8 mouse cellular contexts compared by ENCODE assay signal in genomic region chr5:115341314-115342165, GRCm38 (mm10). TPM values are rescaled to one million over a fixed set of nuclear protein-coding genes. Genes with fewer than 3 reads are reported as not detected.
DNase-seq lines count a peak whose midpoint lies in the region; ATAC-seq and TF ChIP-seq lines count a peak whose summit lies in the region.

No protein-coding gene starts in this region.

- TF ChIP-seq POLR2A in cerebellum, adult 2 months (IDR thresholded peaks at IDR 0.05; ENCODE audit: borderline replicate concordance, insufficient read depth, low read length): no peak
- TF ChIP-seq POLR2A in thymus, adult 2 months (IDR thresholded peaks at IDR 0.05; ENCODE audit: control insufficient read depth, extremely low read depth, insufficient read depth, low read length, poor library complexity): no peak; the same call in 1 of the 2 replicates

- DNase-seq in cerebellum, adult 2 months: no peak
- no peak for DNase-seq in cerebellum, postnatal 14 days
- DNase-seq in thymus, adult 2 months: no peak
- DNase-seq in thymus, postnatal 4 days: no peak
- DNase-seq in liver, embryonic 11.5 days (ENCODE audit: low spot score): no peak
- no peak for DNase-seq in adrenal gland, adult 18-20 months (ENCODE audit: low spot score in 2 of 2)
- no peak for DNase-seq in T-cell, adult 2 months (ENCODE audit: low spot score)
- DNase-seq in cerebellum, adult 18-20 months: no peak

- 9% methylated on average over 36 of the region's 36 CpGs for WGBS in cerebellum, adult 2 months
- WGBS in thymus, adult 2 months: 8% methylated on average over 36 of the region's 36 CpGs
- WGBS in liver, embryonic 11.5 days: 7% methylated on average over 36 of the region's 36 CpGs

- H3K27ac ChIP-seq in cerebellum, adult 2 months (ENCODE audit: insufficient read depth, low read length): no peak overlapping the region
- H3K27ac ChIP-seq in thymus, adult 2 months (ENCODE audit: control insufficient read depth, insufficient read depth, low read length): no peak overlapping the region
- H3K27ac ChIP-seq in liver, embryonic 11.5 days (ENCODE audit: low read depth, low read length): peak overlapping the region; percentile 48; the same call in 1 of the 2 replicates

- no peak for TF ChIP-seq CTCF in cerebellum, adult 2 months (IDR thresholded peaks at IDR 0.05; ENCODE audit: borderline replicate concordance, insufficient read depth, low read depth, low read length)
- no peak for TF ChIP-seq CTCF in thymus, adult 2 months (IDR thresholded peaks at IDR 0.05; ENCODE audit: borderline replicate concordance, control insufficient read depth, extremely low read depth, insufficient read depth, low read length, poor library complexity)

- H3K4me3 ChIP-seq in cerebellum, adult 2 months (replicated peaks; ENCODE audit: insufficient read depth, low read depth, low read length): peak overlapping the region; percentile 84
- peak overlapping the region; percentile 89 for H3K4me3 ChIP-seq in thymus, adult 2 months (ENCODE audit: control insufficient read depth, insufficient read depth, low read length)
- H3K4me3 ChIP-seq in liver, embryonic 11.5 days (ENCODE audit: low read depth, low read length): peak overlapping the region; percentile 93

- ATAC-seq in liver, embryonic 11.5 days (replicated peaks; ENCODE audit: low FRiP score): peak; percentile 49

- H3K27me3 ChIP-seq in cerebellum, adult 2 months (ENCODE audit: control insufficient read depth, insufficient read depth, low read length): no peaks in the 10 kb centered on the region
- no peaks in the 10 kb centered on the region for H3K27me3 ChIP-seq in thymus, adult 2 months (ENCODE audit: control insufficient read depth, insufficient read depth, low read length)
- H3K27me3 ChIP-seq in liver, embryonic 11.5 days (replicated peaks; ENCODE audit: control insufficient read depth, insufficient read depth, low read length): no peaks in the 10 kb centered on the region

- peaks cover 4% of the 10 kb centered on the region; the same call in 1 of the 2 replicates for H3K4me1 ChIP-seq in cerebellum, adult 2 months (ENCODE audit: control insufficient read depth, insufficient read depth, low read length)
- H3K4me1 ChIP-seq in thymus, adult 2 months (replicated peaks; ENCODE audit: control insufficient read depth, insufficient read depth, low read length): peaks cover 2% of the 10 kb centered on the region
- peaks cover 20% of the 10 kb centered on the region for H3K4me1 ChIP-seq in liver, embryonic 11.5 days (replicated peaks; ENCODE audit: control insufficient read depth, insufficient read depth, low read length)

- no peaks in the 10 kb centered on the region for H3K9me3 ChIP-seq in liver, embryonic 11.5 days (ENCODE audit: control insufficient read depth, low read length)

- H3K36me3 ChIP-seq in thymus, adult 2 months (ENCODE audit: control insufficient read depth, insufficient read depth, low read length): peaks cover 29% of the 10 kb centered on the region
- peaks cover 25% of the 10 kb centered on the region for H3K36me3 ChIP-seq in liver, embryonic 11.5 days (ENCODE audit: control insufficient read depth, insufficient read depth, low read length)

- peak overlapping the region; percentile 85 for H3K4me2 ChIP-seq in liver, embryonic 11.5 days

- peak overlapping the region; percentile 95 for H3K9ac ChIP-seq in liver, embryonic 11.5 days (ENCODE audit: low read depth, low read length)

RNA-seq across cellular contexts. Expression of gene Triap1, which starts 0.5 kb away (rescaled TPM):
- 29.7 and 30.3 TPM in 2 replicates for polyA plus RNA-seq in cerebellum, adult 2 months (2012; rRNA removed)
- polyA plus RNA-seq in thymus, adult 2 months (2012; rRNA removed): 10.7 and 12.8 TPM in 2 replicates
- polyA plus RNA-seq in liver, embryonic 11.5 days (2014; fragmentation: Nextera tagmentation; extraction: Ambion mirVana): 59.0 and 59.6 TPM in 2 replicates
- 10 to 100 TPM; 29.5 to 48.1 TPM for total RNA-seq in adrenal gland, adult 18-20 months (2021)

RNA-seq across cellular contexts. Expression of gene Gatc, which starts 0.6 kb away (rescaled TPM):
- 32.8 and 33.6 TPM in 2 replicates for polyA plus RNA-seq in cerebellum, adult 2 months (2012; rRNA removed)
- polyA plus RNA-seq in thymus, adult 2 months (2012; rRNA removed): 10.1 and 11.3 TPM in 2 replicates
- 39.3 and 39.4 TPM in 2 replicates for polyA plus RNA-seq in liver, embryonic 11.5 days (2014; fragmentation: Nextera tagmentation; extraction: Ambion mirVana)
- 10 to 100 TPM; 18.3 to 22.5 TPM for total RNA-seq in adrenal gland, adult 18-20 months (2021)

RNA-seq across cellular contexts. Expression of gene Cox6a1, which starts 7.2 kb away (rescaled TPM):
- 2,268 and 2,327 TPM in 2 replicates for polyA plus RNA-seq in cerebellum, adult 2 months (2012; rRNA removed)
- polyA plus RNA-seq in thymus, adult 2 months (2012; rRNA removed): 2,836 and 2,976 TPM in 2 replicates
- polyA plus RNA-seq in liver, embryonic 11.5 days (2014; fragmentation: Nextera tagmentation; extraction: Ambion mirVana): 792 and 865 TPM in 2 replicates
- 1,000 to 10,000 TPM; 1,252 to 1,785 TPM for total RNA-seq in adrenal gland, adult 18-20 months (2021)

RNA-seq across cellular contexts. Expression of gene Srsf9, which starts 14.6 kb away (rescaled TPM):
- polyA plus RNA-seq in cerebellum, adult 2 months (2012; rRNA removed): 60.1 and 65.0 TPM in 2 replicates
- polyA plus RNA-seq in thymus, adult 2 months (2012; rRNA removed): 67.6 and 92.9 TPM in 2 replicates
- 261 and 275 TPM in 2 replicates for polyA plus RNA-seq in liver, embryonic 11.5 days (2014; fragmentation: Nextera tagmentation; extraction: Ambion mirVana)
- 10 to 100 TPM; 67.0 to 70.1 TPM for total RNA-seq in adrenal gland, adult 18-20 months (2021)

RNA-seq across cellular contexts. Expression of gene Dynll1, which starts 40.7 kb away (rescaled TPM):
- 381 and 416 TPM in 2 replicates for polyA plus RNA-seq in cerebellum, adult 2 months (2012; rRNA removed)
- 407 and 496 TPM in 2 replicates for polyA plus RNA-seq in thymus, adult 2 months (2012; rRNA removed)
- polyA plus RNA-seq in liver, embryonic 11.5 days (2014; fragmentation: Nextera tagmentation; extraction: Ambion mirVana): 1,214 and 1,307 TPM in 2 replicates
- total RNA-seq in adrenal gland, adult 18-20 months (2021): 100 to 1,000 TPM; 268 to 338 TPM
